Mouse (Mus musculus) liver, embryonic 15.5 days (tissue): ENCODE results near the gene Ksr2. TPM values are rescaled to one million over a fixed set of nuclear protein-coding genes. Genes with fewer than 3 reads are reported as not detected.

Experiments used
- polyA plus RNA-seq: library from polyadenylated mRNA; unstranded; fragments of >200 nt; fragmentation: Nextera tagmentation; extraction: Ambion mirVana; gene quantifications from 2 replicates; pipeline ENCODE4 v1.2.1, GENCODE M21; 2015

Ksr2 gene
- polyA plus RNA-seq, 1 experiment from 2014 or later: 0.10 TPM

Other genes with a start within 250 kb of the Ksr2 start
- gene Pebp1, start 126.4 kb upstream of the Ksr2 start, polyA plus RNA-seq: 190 and 203 TPM in 2 replicates
- gene Vsig10, start 94.9 kb upstream of the Ksr2 start, polyA plus RNA-seq: 1.4 TPM in 2 replicates
- 26.4 and 30.0 TPM in 2 replicates for gene Wsb2, start 56.7 kb upstream of the Ksr2 start, polyA plus RNA-seq
- gene Rfc5, start 25.0 kb upstream of the Ksr2 start, polyA plus RNA-seq: 52.5 and 56.7 TPM in 2 replicates